Mouse (Mus musculus): Measurements from ENCODE around the gene Rita1.

The Rita1 gene

GRCm38 (mm10) chr5:120570289-120570897 lies 42.0 kb downstream of the Rita1 start:
- DNase-seq (ENCODE audit: low spot score in 2 of 2) = no peak

GRCm38 (mm10) chr5:120569791-120570190 lies 42.6 kb downstream of the Rita1 start:
- DNase-seq (ENCODE audit: low spot score in 2 of 2) = no peak

GRCm38 (mm10) chr5:120568964-120569363 lies 43.4 kb downstream of the Rita1 start:
- DNase-seq (ENCODE audit: low spot score in 2 of 2) = no peak

GRCm38 (mm10) chr5:120568336-120568768 lies 44.0 kb downstream of the Rita1 start:
- no peak for DNase-seq (ENCODE audit: low spot score in 2 of 2)

- DNase-seq (ENCODE audit: low spot score in 2 of 2) = no peak
These were observed 44.6 kb downstream of the Rita1 start for GRCm38 (mm10) chr5:120567761-120568211.

GRCm38 (mm10) chr5:120567253-120567701 lies 45.1 kb downstream of the Rita1 start:
- DNase-seq (ENCODE audit: low spot score in 2 of 2) = no peak

GRCm38 (mm10) chr5:120566681-120567252 lies 45.6 kb downstream of the Rita1 start:
- no peak for DNase-seq (ENCODE audit: low spot score in 2 of 2)

GRCm38 (mm10) chr5:120566101-120566500 lies 46.3 kb downstream of the Rita1 start:
- peak in 1 of 2 experiments; percentile 58 for DNase-seq (ENCODE audit: low spot score in 2 of 2)

GRCm38 (mm10) chr5:120565171-120565905 lies 47.1 kb downstream of the Rita1 start:
- no peak for DNase-seq (ENCODE audit: low spot score in 2 of 2)

- no peak for DNase-seq (ENCODE audit: low spot score in 2 of 2)
These were observed 48.5 kb downstream of the Rita1 start for GRCm38 (mm10) chr5:120563914-120564311.

GRCm38 (mm10) chr5:120562956-120563913 lies 49.2 kb downstream of the Rita1 start:
- DNase-seq (ENCODE audit: low spot score in 2 of 2) = no peak

GRCm38 (mm10) chr5:120560616-120561311 lies 51.6 kb downstream of the Rita1 start:
- DNase-seq (ENCODE audit: low spot score in 2 of 2) = no peak

- DNase-seq (ENCODE audit: low spot score in 2 of 2) = no peak
These were observed 52.2 kb downstream of the Rita1 start for GRCm38 (mm10) chr5:120560129-120560615.

GRCm38 (mm10) chr5:120558762-120559161 lies 53.6 kb downstream of the Rita1 start:
- no peak for DNase-seq (ENCODE audit: low spot score in 2 of 2)

- DNase-seq (ENCODE audit: low spot score in 2 of 2) = no peak
These were observed 54.3 kb downstream of the Rita1 start for GRCm38 (mm10) chr5:120558041-120558440.

- no peak for DNase-seq (ENCODE audit: low spot score in 2 of 2)
These were observed 56.5 kb downstream of the Rita1 start for GRCm38 (mm10) chr5:120555871-120556270.

- DNase-seq (ENCODE audit: low spot score in 2 of 2) = no peak
These were observed 61.7 kb downstream of the Rita1 start for GRCm38 (mm10) chr5:120550673-120551072.

GRCm38 (mm10) chr5:120550137-120550536 lies 62.3 kb downstream of the Rita1 start:
- DNase-seq (ENCODE audit: low spot score in 2 of 2) = no peak

- DNase-seq (ENCODE audit: low spot score in 2 of 2) = no peak
These were observed 64.0 kb downstream of the Rita1 start for GRCm38 (mm10) chr5:120548236-120548850.

Data from frontal cortex, postnatal 14 days (tissue).